Mouse (Mus musculus) E14TG2a.4 (cell line): ENCODE data around the gene Gcfc2.

Source experiments
- CTCF ChIP-seq: conservative IDR thresholded peaks from 2 replicates; pipeline ENCODE4 v1.5.1; 2014; ENCODE audit warnings: low read length
- NANOG ChIP-seq: IDR thresholded peaks from 2 replicates; pipeline ENCODE4 v1.6.1; 2014; ENCODE audit warnings: borderline replicate concordance, low read length, mixed read lengths

- TF ChIP-seq CTCF (no peak), NANOG (no peak)
These were observed 27.7 kb upstream of the Gcfc2 start for GRCm38 (mm10) chr6:81895678-81896230.
